Mouse (Mus musculus) forebrain, postnatal 0 days (tissue): ENCODE data around the gene Amh. TPM values are rescaled to one million over a fixed set of nuclear protein-coding genes. Genes with fewer than 3 reads are reported as not detected.

Experiments used
- ATAC-seq: fragments of 200-750 bp; cut with Nextera tagmentation; 2 replicates; pipeline ENCODE4 v1.8.0; 2017; ENCODE audit warnings: mild to moderate bottlenecking, moderate library complexity
- DNase-seq: peaks from one replicate; pipeline ENCODE4 v3.0.0-alpha.2; 2015
- H3K27ac ChIP-seq: fragments of 300-500 bp; sonication (generic); 2 replicates; pipeline ENCODE4 v1.5.1; 2014; ENCODE audit warnings: low read depth, mild to moderate bottlenecking, antibody characterized with exemption, low read length, moderate library complexity, mixed read lengths
- H3K27me3 ChIP-seq: fragments of 300-500 bp; sonication (generic); 2 replicates; pipeline ENCODE4 v1.6.1; 2014; ENCODE audit warnings: mild to moderate bottlenecking, low read length, mixed read lengths; ENCODE audit not compliant: insufficient read depth
- H3K36me3 ChIP-seq: fragments of 300-500 bp; sonication (generic); 2 replicates; pipeline ENCODE4 v1.6.1; 2014; ENCODE audit warnings: mild to moderate bottlenecking, moderate library complexity; ENCODE audit not compliant: insufficient read depth
- H3K4me1 ChIP-seq: fragments of 300-500 bp; sonication (generic); 2 replicates; pipeline ENCODE4 v1.6.1; 2014; ENCODE audit warnings: antibody characterized with exemption; ENCODE audit not compliant: insufficient read depth
- H3K4me2 ChIP-seq: fragments of 300-500 bp; sonication (generic); 2 replicates; pipeline ENCODE4 v1.6.1; 2014; ENCODE audit warnings: low read depth, mild to moderate bottlenecking, moderate library complexity
- H3K4me3 ChIP-seq: fragments of 300-500 bp; sonication (generic); 2 replicates; pipeline ENCODE4 v1.5.1; 2014; ENCODE audit warnings: low read depth, low read length, mixed read lengths
- H3K9ac ChIP-seq: fragments of 300-500 bp; sonication (generic); 2 replicates; pipeline ENCODE4 v1.6.1; 2014; ENCODE audit warnings: mild to moderate bottlenecking
- H3K9me3 ChIP-seq: fragments of 300-500 bp; sonication (generic); 2 replicates; pipeline ENCODE4 v1.6.1; 2016; ENCODE audit warnings: low read length
- CTCF ChIP-seq: sonication (generic); IDR thresholded peaks from 2 replicates; pipeline ENCODE4 v1.5.1; 2016; ENCODE audit warnings: antibody characterized with exemption, control low read depth, low read depth
- WGBS: fragments of 180-500 bp; shearing (Covaris S2); extraction: QIAGEN DNeasy Blood & Tissue Kit; methylation state at CpG from one replicate; pipeline ENCODE4 v1.1.7; 2014; 5-methylcytosine and 5-hydroxymethylcytosine counted together
- polyA plus RNA-seq: library from polyadenylated mRNA; unstranded; fragments of >200 nt; fragmentation: Nextera tagmentation; extraction: Ambion mirVana; gene quantifications from 2 replicates; pipeline ENCODE4 v1.2.1, GENCODE M21; 2015
- total RNA-seq: library from RNA; depleted of rRNA; stranded (reverse); fragments of >200 nt; gene quantifications from 2 replicates; pipeline ENCODE4 v1.2.3, GENCODE M21; 2014; rRNA removed

Amh gene
- total RNA-seq (0.62 and 0.69 TPM in 2 replicates), polyA plus RNA-seq (not detected in 2 replicates)

DNA sequence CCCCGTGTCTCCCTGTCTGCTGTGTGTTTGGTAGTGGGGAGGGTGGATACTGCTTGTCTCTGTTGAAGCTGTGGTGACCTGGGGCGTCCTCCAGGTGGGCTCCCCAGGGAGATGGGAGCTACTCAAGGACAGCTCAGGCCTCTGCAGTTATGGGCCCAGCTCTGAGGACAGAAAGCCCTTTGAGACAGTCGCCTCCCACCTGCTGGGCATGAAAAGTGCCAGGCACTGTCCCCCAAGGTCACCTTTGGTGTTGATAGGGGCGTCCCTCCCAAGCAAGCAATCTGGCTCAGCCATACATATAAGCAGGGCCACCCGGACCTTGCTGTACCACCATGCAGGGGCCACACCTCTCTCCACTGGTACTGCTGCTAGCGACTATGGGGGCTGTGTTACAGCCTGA, at the start of gene Amh:
Gene Amh, plus strand, starts transcription at position 328 of the 400 bp plus-strand sequence.
- DNase-seq (no peak), ATAC-seq (no peak)
- Histone ChIP-seq H3K27ac (no peak within 1 kb of the TSS), H3K36me3 (peaks cover 42% of the 10 kb centered on the region), H3K9ac (no peak within 1 kb of the TSS), H3K9me3 (no peaks in the 10 kb centered on the region), H3K4me2 (no peak within 1 kb of the TSS), H3K4me3 (no peak within 1 kb of the TSS), H3K4me1 (peaks cover 12% of the 10 kb centered on the region), H3K27me3 (peaks cover 2% of the 10 kb centered on the region)
- TF ChIP-seq CTCF, result no peak
- 65% methylated on average over 6 of the region's 6 CpGs for WGBS

DNA sequence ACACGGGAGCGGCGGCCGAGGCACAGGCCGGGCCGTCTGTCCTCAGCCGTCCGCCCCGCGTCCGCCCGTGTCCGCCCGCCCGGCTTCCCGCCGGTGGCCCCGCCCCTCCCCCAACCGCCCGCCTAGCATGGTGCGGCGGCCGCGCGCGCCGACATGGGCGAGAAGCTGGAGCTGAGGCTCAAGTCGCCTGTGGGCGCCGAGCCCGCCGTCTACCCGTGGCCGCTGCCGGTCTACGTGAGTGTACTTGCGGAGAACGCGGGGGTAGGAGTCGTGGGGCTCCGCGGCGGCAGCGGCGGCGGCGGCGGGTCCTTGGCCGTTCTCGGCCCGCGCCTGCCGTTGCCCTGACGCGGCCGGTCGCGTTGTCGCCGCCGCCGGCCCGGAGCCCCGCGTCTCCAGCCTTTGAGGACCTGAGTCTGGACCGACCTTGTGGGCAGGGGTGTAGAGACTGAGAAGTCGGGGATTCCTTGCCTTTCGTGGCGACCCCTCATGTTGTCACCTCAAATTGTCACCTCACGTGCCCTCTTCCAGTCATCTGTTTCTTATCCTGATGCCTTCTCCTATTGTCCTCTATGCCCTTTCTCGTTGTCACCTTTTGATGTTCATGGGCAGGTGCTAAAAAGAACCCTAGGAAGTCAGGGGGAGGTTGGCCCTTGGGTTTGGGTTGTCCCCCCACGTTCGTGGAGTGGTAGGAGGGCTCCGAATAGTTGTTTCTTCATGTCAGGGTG, 49.6 kb upstream of the Amh start:
- no peak for TF ChIP-seq CTCF
- H3K9me3 ChIP-seq, result no peaks in the 10 kb centered on the region
- DNase-seq (no peak), ATAC-seq (peak; percentile 36)
- H3K36me3 ChIP-seq, result no peaks in the 10 kb centered on the region
- peak overlapping the region; percentile 70 for H3K4me3 ChIP-seq
- no peaks in the 10 kb centered on the region for H3K27me3 ChIP-seq
- WGBS, result 1% methylated on average over 75 of the region's 75 CpGs
- H3K4me1 ChIP-seq, result peaks cover 17% of the 10 kb centered on the region
- H3K9ac ChIP-seq, result peak overlapping the region; percentile 84
- peak overlapping the region; percentile 89 for H3K27ac ChIP-seq
- H3K4me2 ChIP-seq, result peak overlapping the region; percentile 72

DNA sequence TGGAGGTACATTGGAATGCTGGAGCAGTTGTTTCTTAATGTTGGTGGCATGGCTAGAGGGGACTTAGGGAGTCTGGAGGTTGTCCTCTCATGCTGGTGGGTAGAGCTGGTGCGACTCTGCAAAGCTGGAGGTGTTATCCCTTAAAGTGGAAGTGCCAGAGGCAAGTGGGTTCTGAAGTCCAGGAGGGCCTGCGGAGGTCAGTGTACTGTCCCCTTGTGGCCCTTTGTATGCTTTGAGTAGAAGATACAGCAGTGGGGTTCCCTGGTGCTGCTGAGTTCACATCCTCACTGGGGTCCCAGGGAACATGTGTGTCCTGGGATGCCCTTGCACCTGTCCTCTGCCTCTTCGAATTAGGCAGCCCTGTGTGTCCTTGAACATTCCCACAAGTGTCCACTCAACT, 48.9 kb upstream of the Amh start:
- no peaks in the 10 kb centered on the region for H3K27me3 ChIP-seq
- no peak for DNase-seq
- peak overlapping the region; percentile 72 for H3K4me2 ChIP-seq
- ATAC-seq, result no peak
- H3K9me3 ChIP-seq, result no peaks in the 10 kb centered on the region
- H3K9ac ChIP-seq, result peak overlapping the region; percentile 84
- H3K4me3 ChIP-seq, result peak overlapping the region; percentile 70
- TF ChIP-seq CTCF, result peak; percentile 11; the same call in 1 of the 2 replicates
- peaks cover 17% of the 10 kb centered on the region for H3K4me1 ChIP-seq
- no peak overlapping the region for H3K27ac ChIP-seq
- WGBS, result 28% methylated on average over 3 of the region's 3 CpGs
- no peaks in the 10 kb centered on the region for H3K36me3 ChIP-seq

DNA sequence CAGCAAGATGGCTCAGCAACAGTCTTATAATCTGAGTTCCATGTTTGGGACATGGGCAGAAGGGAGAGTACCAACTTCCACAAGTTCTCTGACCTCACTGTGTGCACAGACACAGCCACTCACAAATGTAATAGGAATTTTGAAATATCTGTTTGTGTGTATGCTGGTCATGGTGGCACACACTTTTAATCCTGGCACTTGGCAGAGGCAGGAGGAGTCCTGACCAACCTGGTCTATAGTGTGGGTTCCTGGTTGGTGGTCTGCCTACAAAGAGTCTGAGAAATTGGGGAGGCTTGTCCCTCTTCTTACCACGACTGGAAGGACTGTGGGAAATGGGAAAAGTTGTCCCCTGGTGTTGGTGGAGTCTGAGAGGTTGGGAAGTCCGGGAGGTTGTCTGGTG, 48.5 kb upstream of the Amh start:
- 52% methylated on average over 2 of the region's 2 CpGs for WGBS
- Histone ChIP-seq H3K27ac (no peak overlapping the region), H3K4me3 (peak overlapping the region; percentile 70), H3K9me3 (no peaks in the 10 kb centered on the region), H3K36me3 (no peaks in the 10 kb centered on the region), H3K9ac (peak overlapping the region; percentile 84), H3K4me1 (peaks cover 17% of the 10 kb centered on the region), H3K27me3 (no peaks in the 10 kb centered on the region), H3K4me2 (peak overlapping the region; percentile 72)
- no peak for ATAC-seq
- no peak for DNase-seq
- no peak for TF ChIP-seq CTCF

DNA sequence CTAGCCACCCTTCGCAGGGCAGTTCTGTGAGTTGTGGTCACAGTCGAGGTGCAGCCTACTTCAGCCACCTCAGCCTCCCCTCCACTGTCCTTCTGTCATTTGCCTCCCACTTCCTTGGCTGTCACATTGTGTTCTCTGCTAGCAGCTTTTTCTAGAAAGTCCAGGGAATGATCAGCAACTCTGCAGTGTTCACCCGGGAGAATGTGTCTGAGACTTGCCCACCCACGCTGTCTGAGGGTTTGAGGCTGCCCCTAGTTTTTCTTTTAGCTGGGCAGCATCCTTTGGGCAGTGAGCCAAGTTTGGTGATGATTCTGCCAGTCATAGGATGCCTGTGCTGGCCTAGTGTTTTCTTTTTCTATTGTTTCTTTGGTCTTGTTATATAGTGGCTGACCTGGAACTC, 48.1 kb upstream of the Amh start:
- Histone ChIP-seq H3K36me3 (no peaks in the 10 kb centered on the region), H3K4me3 (peak overlapping the region; percentile 70; the same call in 1 of the 2 replicates), H3K27ac (no peak overlapping the region), H3K4me1 (peaks cover 17% of the 10 kb centered on the region), H3K9ac (peak overlapping the region; percentile 84; the same call in 1 of the 2 replicates), H3K9me3 (no peaks in the 10 kb centered on the region), H3K27me3 (no peaks in the 10 kb centered on the region), H3K4me2 (peak overlapping the region; percentile 72)
- no peak for TF ChIP-seq CTCF
- no peak for ATAC-seq
- no peak for DNase-seq
- 56% methylated on average over 4 of the region's 4 CpGs for WGBS

DNA sequence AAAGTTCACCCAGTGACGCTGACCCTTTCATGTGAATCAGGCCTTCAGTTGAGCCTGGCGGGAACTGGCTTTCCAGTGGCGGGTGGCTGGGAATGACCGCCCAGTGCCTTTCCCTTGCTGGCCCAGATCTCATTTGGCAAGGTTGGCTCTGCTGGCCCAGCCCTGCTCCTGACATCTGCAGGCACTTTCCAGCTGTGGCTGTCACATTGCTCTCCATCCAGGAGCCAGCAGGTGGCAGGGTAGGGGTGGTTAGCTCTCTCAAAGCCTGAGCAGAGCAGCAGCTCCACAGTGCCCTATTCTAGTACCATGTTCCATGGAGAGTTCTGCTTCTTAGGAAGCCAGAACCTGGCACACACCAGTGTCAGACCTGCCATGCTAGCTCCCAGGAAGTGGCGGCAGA, 47.3 kb upstream of the Amh start:
- DNase-seq (peak; percentile 53), ATAC-seq (peak; percentile 42)
- 34% methylated on average over 5 of the region's 5 CpGs for WGBS
- Histone ChIP-seq H3K4me1 (peaks cover 17% of the 10 kb centered on the region), H3K4me2 (peak overlapping the region; percentile 72; the same call in 1 of the 2 replicates), H3K36me3 (no peaks in the 10 kb centered on the region), H3K27ac (no peak overlapping the region; the same call in 1 of the 2 replicates), H3K4me3 (no peak overlapping the region), H3K27me3 (no peaks in the 10 kb centered on the region), H3K9me3 (no peaks in the 10 kb centered on the region), H3K9ac (no peak overlapping the region)
- TF ChIP-seq CTCF, result peak; percentile 69

DNA sequence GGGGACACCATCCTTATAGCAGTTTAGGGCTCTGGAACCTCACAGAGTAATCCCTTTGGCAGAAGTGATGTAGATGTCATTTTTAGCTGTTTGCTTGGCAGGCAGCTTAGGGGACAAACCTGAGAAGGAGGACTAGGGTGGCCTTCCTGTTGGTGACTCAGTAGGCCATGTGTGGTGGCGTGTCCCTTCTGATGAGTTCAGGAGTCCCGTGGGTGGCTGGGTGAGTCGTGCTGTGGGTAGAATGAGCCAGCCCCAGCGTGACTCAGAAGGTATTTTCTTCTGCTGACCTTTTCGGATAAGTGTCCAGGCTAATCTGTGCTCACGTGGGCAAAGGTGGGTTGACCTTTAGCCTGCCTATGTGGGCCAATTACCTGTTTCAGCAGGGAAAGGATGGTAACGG, 46.4 kb upstream of the Amh start:
- 87% methylated on average over 7 of the region's 7 CpGs for WGBS
- Histone ChIP-seq H3K36me3 (no peaks in the 10 kb centered on the region), H3K27me3 (no peaks in the 10 kb centered on the region), H3K4me2 (no peak overlapping the region), H3K4me1 (peaks cover 17% of the 10 kb centered on the region), H3K4me3 (no peak overlapping the region), H3K9me3 (no peaks in the 10 kb centered on the region), H3K27ac (no peak overlapping the region), H3K9ac (no peak overlapping the region)
- DNase-seq (no peak), ATAC-seq (no peak)
- no peak for TF ChIP-seq CTCF
